Mouse (Mus musculus): Measurements from ENCODE around the gene Olfm2.

- TF ChIP-seq CTCF (IDR thresholded peaks at IDR 0.05; ENCODE audit: low read depth) (no peak), EP300 (IDR thresholded peaks at IDR 0.05; ENCODE audit: low read depth) (no peak)
Measured at GRCm38 (mm10) chr9:20710471-20710870, 35.7 kb downstream of the Olfm2 start.
